Mouse (Mus musculus): ENCODE measurements at regions not wholly inside any gene's neighbourhood (a gene's known extent, or its start where the extent isn't known, plus 50 kb on each side); places are given as distances from the start of the nearest gene placed in this dataset.
"Not testable (repeated sequence)": the region's sequence is repeated elsewhere in the genome, so short reads cannot be mapped to it uniquely, and the experiment has no call there.

DNA sequence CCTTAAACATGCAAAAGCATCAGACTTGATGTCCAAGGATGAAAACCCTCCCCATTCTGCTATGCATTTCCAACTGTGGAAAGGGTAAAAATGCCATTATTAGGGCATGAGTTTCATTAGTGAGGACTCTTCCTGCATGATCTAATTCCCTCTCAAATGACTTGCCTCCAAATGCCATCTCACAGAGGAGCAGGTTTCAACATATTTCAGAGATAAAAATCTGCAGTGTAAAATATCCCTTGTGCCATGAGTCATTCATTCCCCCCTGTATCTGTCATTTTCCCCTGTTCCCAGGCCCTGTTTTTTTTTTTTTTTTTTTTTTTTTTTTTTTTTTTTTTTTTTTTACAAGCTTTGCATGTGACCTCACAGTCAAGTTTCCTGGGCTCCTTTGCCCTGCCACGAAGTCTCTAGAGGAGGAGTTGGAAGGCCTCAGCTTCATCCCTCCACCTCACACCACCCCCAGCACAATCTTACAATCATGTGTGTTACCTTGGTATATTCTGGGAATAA, 767.1 kb upstream of the 4930452B06Rik start:
- no peak for TF ChIP-seq CTCF (conservative IDR thresholded peaks at IDR 0.05)
- no peak for DNase-seq (ENCODE audit: low spot score in 2 of 2)
- Histone ChIP-seq H3K4me3 (no peak overlapping the region), H3K27ac (no peak overlapping the region)

DNA sequence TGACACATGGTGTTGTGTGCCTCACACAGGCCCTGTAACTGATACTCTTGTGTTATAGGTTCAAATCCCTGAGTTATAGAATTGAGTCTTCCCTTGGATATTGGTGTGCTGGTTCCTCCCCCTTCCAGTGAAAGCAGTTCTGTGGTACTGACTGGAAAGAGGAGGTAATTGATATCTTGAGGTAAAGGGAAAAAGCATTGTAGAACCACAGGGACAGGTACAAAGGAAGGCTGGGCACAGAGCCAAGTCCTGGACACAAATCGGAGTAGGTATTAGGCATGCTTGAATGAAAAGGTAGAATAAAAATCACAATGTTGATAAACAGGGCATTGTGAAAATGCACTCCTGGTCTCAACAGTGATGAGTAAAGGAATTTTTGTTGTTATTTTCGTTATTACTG, 765.8 kb upstream of the 4930452B06Rik start:
- DNase-seq (ENCODE audit: low spot score in 2 of 2) = no peak
- no peak overlapping the region for H3K27ac ChIP-seq
- TF ChIP-seq CTCF (conservative IDR thresholded peaks at IDR 0.05) = no peak
- H3K4me3 ChIP-seq = no peak overlapping the region

DNA sequence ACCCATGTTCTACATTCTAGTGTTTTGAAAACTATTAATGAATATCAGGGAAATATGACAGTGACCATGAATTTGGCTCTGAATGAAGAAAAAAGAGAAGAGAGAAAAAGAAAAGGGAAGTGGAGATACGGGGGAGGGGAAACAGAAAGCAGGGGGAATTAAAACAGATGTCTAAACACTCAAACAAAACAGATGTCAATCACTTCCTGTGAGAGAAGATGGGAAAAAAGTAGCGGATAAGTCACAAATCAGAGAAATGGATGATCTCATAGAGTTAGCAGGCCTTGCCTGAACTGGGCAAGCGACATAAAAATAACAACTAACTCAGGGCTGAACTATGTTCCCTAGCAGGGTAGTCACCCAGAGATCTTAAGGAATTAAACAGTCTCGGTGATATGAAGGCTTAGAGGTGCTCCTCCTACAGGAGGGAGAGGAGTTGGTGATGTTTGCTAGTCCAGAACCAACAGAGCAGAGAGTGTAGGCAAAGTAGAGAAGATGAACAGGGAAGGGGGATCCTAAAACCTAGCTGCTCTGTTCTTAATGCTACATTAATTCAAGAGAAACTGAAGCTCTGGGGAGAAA, 745.9 kb upstream of the 4930452B06Rik start:
- DNase-seq (ENCODE audit: low spot score in 2 of 2) = no peak
- no peak overlapping the region for H3K4me3 ChIP-seq
- peak; percentile 20 for TF ChIP-seq CTCF (conservative IDR thresholded peaks at IDR 0.05)
- no peak overlapping the region for H3K27ac ChIP-seq

DNA sequence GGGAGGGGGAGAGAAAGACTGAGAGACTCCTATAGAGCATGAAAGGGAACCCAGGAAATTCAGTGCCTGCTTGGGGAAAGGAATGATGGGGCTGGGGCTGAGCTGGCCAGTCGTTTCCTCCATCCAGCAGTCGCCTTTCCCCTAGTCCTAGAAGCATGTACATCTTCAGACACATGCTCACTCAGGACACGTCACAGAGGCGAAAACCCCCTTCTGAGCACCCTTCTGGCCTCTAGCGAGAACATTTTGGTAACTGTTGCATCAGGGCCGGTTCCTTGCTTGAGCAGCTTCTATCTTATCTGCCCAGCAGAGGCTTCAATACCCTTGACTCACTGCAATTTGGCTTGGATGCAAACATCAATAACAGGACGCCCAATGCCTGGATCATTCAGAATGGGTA, 737.6 kb upstream of the 4930452B06Rik start:
- H3K27ac ChIP-seq = no peak overlapping the region
- no peak for TF ChIP-seq CTCF (conservative IDR thresholded peaks at IDR 0.05)
- DNase-seq (ENCODE audit: low spot score in 2 of 2) = no peak
- no peak overlapping the region for H3K4me3 ChIP-seq

DNA sequence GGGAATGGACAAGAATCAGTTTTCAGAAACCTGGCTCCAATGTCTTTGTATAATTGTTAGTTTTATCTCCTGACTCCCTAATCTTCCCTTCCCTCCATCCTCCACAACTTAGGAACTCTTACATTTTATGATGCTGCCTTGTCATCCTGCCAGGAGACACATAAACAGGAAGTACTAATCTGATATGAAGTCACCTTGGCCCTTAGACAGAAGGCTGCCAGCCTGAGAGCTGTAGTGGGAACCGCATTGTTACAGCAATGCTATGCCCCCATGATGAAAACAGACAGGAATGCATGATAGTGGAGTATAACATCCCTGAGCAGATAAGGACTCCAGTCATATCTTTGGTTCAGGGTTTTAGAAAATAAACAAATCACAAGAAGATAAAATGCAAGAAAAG, 734.8 kb upstream of the 4930452B06Rik start:
- no peak for DNase-seq (ENCODE audit: low spot score in 2 of 2)
- TF ChIP-seq CTCF (conservative IDR thresholded peaks at IDR 0.05) = no peak
- Histone ChIP-seq H3K4me3 (no peak overlapping the region), H3K27ac (no peak overlapping the region)

DNA sequence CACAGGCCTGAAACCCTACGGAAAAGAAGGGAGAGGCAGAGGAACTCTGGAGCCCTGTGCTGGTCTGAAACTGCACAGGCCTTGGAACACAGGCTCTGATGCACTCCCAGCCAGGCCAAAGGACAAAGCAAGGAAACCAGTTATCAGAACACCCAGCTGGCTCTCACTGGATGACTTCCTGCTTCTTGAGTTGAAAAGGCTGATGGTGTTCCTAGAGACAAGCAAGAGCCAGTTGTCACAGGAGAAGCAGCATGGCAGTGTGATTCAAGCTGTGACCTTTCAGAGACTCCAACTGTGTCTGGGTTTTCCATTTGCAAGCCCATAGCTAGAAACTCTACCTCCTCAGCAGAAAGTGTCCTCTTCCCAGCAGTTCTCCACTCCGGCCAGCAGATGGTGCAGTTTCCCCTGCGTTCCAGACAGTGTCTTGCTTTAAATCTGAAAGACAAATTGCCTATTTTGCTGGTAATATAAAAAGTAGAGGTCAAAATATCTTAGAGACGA, 727.3 kb upstream of the 4930452B06Rik start:
- H3K4me3 ChIP-seq = no peak overlapping the region
- no peak overlapping the region for H3K27ac ChIP-seq
- peak; percentile 76 to 88 for DNase-seq (ENCODE audit: low spot score in 2 of 2)
- peak; percentile 96 for TF ChIP-seq CTCF (conservative IDR thresholded peaks at IDR 0.05)

DNA sequence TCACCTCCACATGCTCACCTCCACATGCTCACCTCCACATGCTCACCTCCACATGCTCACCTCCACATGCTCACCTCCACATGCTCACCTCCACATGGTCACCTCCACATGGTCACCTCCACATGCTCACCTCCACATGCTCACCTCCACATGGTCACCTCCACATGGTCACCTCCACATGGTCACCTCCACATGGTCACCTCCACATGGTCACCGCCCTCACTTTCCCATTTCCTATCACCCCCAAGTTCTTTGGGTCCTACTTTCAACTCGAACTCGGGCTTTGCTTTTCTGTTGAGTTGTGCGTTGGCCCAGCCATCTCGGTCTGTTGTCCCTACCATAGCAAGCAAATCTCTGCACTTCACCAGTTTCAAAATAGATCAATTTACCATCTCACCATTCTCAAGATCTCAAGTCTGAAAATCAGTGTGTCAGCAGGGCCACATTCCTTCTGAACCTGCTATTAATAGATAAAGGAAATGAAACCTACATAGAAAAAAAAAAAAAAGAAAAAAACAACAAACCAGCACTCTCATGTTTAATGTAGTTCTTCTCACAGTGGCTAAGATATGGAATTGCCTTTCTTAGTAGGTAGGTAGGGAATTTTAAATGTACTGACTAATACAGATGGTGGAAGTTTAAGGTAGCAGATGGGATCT, 724.0 kb upstream of the 4930452B06Rik start:
- DNase-seq (ENCODE audit: low spot score in 2 of 2); H3K27ac ChIP-seq; H3K4me3 ChIP-seq: not testable (repeated sequence)

DNA sequence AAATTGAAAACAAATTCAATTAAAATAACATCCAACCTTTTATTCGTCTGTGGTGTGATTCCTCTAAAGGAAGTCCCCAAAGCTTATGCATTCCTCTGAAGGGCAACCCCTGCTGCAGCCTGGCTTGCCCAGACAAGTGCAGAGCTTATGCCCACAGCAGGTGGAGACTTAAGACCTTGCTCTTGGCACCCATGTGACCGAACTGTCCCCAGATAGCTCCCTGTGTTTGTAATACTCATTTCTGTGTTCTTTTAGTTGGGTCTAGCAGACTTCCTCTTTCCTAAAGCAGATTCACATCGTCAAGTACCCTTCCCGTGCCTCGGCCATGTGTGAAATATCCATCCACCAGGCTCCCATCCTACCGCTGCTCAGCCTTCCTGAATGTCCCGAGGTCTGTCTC, 723.1 kb upstream of the 4930452B06Rik start:
- H3K4me3 ChIP-seq = no peak overlapping the region
- no peak overlapping the region for H3K27ac ChIP-seq
- no peak for TF ChIP-seq CTCF (conservative IDR thresholded peaks at IDR 0.05)
- no peak for DNase-seq (ENCODE audit: low spot score in 2 of 2)
